Mouse (Mus musculus): ENCODE data around the gene Ttc33. TPM values are rescaled to one million over a fixed set of nuclear protein-coding genes. Genes with fewer than 3 reads are reported as not detected.
"Not testable (repeated sequence)": the region's sequence is repeated elsewhere in the genome, so short reads cannot be mapped to it uniquely, and the experiment has no call there.

Gene Ttc33
- polyA plus RNA-seq, 1 experiment from 2014 or later = 40.2 TPM

DNA sequence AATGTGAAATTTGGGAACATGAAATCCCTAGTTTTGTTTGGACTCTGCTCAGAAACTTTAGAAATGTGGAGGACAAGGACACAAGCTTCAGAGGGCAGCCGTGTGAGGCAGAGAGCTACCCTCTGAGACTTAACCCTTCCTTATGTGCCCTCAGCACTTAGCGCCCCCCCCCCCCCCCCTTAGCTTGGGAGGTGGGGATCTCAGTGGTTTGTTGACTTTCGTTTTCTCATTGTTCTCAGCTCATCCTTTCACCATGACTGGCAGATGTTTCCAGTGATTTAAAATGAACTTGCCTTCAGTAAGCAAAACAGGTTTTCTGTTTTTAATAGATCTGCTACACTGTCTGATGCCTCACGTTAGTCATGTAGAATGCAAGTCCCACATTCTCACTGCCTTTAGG, 1.8 kb downstream of the Ttc33 start:
- WGBS = 41% methylated on average over 4 of the region's 4 CpGs
- no peaks in the 10 kb centered on the region for H3K27me3 ChIP-seq
- no peak overlapping the region for H3K4me3 ChIP-seq (replicated peaks)
- peaks cover 19% of the 10 kb centered on the region; the same call in 1 of the 2 replicates for H3K36me3 ChIP-seq
- no peaks in the 10 kb centered on the region for H3K9me3 ChIP-seq (replicated peaks)
- no peak for ATAC-seq (ENCODE audit: insufficient number of reproducible peaks, low FRiP score, low TSS enrichment, low read depth)
- peaks cover 18% of the 10 kb centered on the region for H3K4me1 ChIP-seq
- no peak overlapping the region for H3K27ac ChIP-seq (replicated peaks)
- no peak overlapping the region for H3K9ac ChIP-seq
- no peak overlapping the region for H3K4me2 ChIP-seq (replicated peaks)

- no peak overlapping the region for H3K9ac ChIP-seq
- peaks cover 18% of the 10 kb centered on the region for H3K4me1 ChIP-seq
- ATAC-seq (ENCODE audit: insufficient number of reproducible peaks, low FRiP score, low TSS enrichment, low read depth) = no peak
- peaks cover 19% of the 10 kb centered on the region; the same call in 1 of the 2 replicates for H3K36me3 ChIP-seq
- H3K4me2 ChIP-seq (replicated peaks) = no peak overlapping the region
- no peaks in the 10 kb centered on the region for H3K27me3 ChIP-seq
- no peaks in the 10 kb centered on the region for H3K9me3 ChIP-seq (replicated peaks)
- no peak overlapping the region for H3K4me3 ChIP-seq (replicated peaks)
- no peak overlapping the region for H3K27ac ChIP-seq (replicated peaks)
- 93% methylated on average over 1 of the region's 1 CpGs for WGBS
Observed at GRCm38 (mm10) chr15:5188029-5188428, 2.7 kb downstream of the Ttc33 start.

DNA sequence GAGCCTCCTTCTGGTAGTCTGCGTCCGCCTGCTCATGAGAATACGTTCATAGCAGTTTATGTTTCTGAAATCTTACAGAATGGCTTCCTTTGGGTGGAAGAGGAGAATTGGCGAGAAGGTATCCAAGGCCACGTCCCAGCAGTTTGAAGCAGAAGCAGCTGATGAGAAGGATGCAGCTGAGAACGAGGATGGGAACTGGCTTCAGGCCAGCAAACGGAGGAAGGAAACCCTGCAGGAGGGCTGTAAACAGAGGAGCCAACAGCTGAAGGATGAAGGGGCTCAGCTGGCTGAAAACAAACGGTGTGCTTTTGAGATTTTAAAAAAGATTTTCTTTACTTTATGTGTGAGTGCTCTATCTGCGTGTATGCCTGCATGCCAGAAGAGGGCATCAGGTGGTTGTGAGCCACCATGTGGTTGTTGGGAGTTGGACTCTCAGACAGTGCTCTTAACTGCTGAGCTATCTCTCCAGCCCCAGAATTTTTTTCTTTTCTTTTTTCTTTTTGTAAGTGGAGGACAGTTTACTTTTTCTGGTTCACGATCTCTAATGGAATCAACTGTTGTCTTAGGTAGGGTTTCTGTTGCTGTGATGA, 4.3 kb downstream of the Ttc33 start:
- H3K9me3 ChIP-seq (replicated peaks) = no peaks in the 10 kb centered on the region
- no peak overlapping the region for H3K27ac ChIP-seq (replicated peaks)
- no peaks in the 10 kb centered on the region for H3K27me3 ChIP-seq
- H3K4me1 ChIP-seq = peaks cover 14% of the 10 kb centered on the region
- no peak overlapping the region for H3K4me3 ChIP-seq (replicated peaks)
- no peak overlapping the region for H3K4me2 ChIP-seq (replicated peaks)
- ATAC-seq (ENCODE audit: insufficient number of reproducible peaks, low FRiP score, low TSS enrichment, low read depth) = no peak
- peaks cover 19% of the 10 kb centered on the region; the same call in 1 of the 2 replicates for H3K36me3 ChIP-seq
- 67% methylated on average over 10 of the region's 10 CpGs for WGBS
- no peak overlapping the region for H3K9ac ChIP-seq

GRCm38 (mm10) chr15:5193833-5194232, 8.5 kb downstream of the Ttc33 start:
- no peak overlapping the region for H3K27ac ChIP-seq (replicated peaks)
- no peaks in the 10 kb centered on the region for H3K9me3 ChIP-seq (replicated peaks)
- no peak for ATAC-seq (ENCODE audit: insufficient number of reproducible peaks, low FRiP score, low TSS enrichment, low read depth)
- WGBS = 71% methylated on average over 3 of the region's 3 CpGs
- H3K36me3 ChIP-seq = peaks cover 19% of the 10 kb centered on the region; the same call in 1 of the 2 replicates
- no peak overlapping the region for H3K9ac ChIP-seq
- no peaks in the 10 kb centered on the region for H3K27me3 ChIP-seq
- H3K4me2 ChIP-seq (replicated peaks) = no peak overlapping the region
- no peaks in the 10 kb centered on the region for H3K4me1 ChIP-seq
- H3K4me3 ChIP-seq (replicated peaks) = no peak overlapping the region

- Histone ChIP-seq H3K4me2 (replicated peaks) (no peak overlapping the region), H3K27me3 (no peaks in the 10 kb centered on the region), H3K9me3 (replicated peaks) (no peaks in the 10 kb centered on the region), H3K36me3 (peaks cover 19% of the 10 kb centered on the region; the same call in 1 of the 2 replicates), H3K4me3 (replicated peaks) (no peak overlapping the region), H3K9ac (no peak overlapping the region), H3K4me1 (no peaks in the 10 kb centered on the region), H3K27ac (replicated peaks) (no peak overlapping the region)
- WGBS = 86% methylated on average over 6 of the region's 6 CpGs
- no peak for ATAC-seq (ENCODE audit: insufficient number of reproducible peaks, low FRiP score, low TSS enrichment, low read depth)
Observed at GRCm38 (mm10) chr15:5194446-5194845, 9.1 kb downstream of the Ttc33 start.

DNA sequence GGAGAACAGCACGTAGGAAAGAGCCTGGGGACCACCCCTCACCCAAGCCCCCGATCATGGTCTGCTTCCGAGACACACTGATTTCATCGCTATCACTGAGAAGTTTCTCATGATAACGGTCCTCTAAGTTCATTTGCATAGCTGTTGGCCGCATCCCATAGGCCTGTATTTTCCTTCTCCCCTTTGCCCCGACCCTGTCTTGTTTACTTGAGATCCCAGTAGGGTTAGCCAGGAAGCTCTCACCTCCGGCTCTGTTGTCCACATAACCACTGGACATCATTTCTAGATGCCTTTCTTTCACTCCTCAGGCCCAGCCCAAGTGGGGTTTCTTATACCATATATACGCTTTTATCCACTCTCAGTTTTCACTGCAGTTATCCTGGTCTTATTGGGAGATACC, 9.6 kb downstream of the Ttc33 start:
- Histone ChIP-seq H3K9me3 (replicated peaks) (no peaks in the 10 kb centered on the region), H3K4me3 (replicated peaks) (no peak overlapping the region), H3K4me2 (replicated peaks) (no peak overlapping the region), H3K27ac (replicated peaks) (no peak overlapping the region), H3K36me3 (peaks cover 17% of the 10 kb centered on the region), H3K27me3 (no peaks in the 10 kb centered on the region), H3K4me1 (no peaks in the 10 kb centered on the region), H3K9ac (no peak overlapping the region)
- WGBS = 81% methylated on average over 9 of the region's 9 CpGs
- no peak for ATAC-seq (ENCODE audit: insufficient number of reproducible peaks, low FRiP score, low TSS enrichment, low read depth)

- WGBS = 59% methylated on average over 4 of the region's 4 CpGs
- H3K9ac ChIP-seq = no peak overlapping the region
- H3K4me3 ChIP-seq (replicated peaks) = no peak overlapping the region
- peaks cover 16% of the 10 kb centered on the region for H3K36me3 ChIP-seq
- no peaks in the 10 kb centered on the region for H3K27me3 ChIP-seq
- ATAC-seq (ENCODE audit: insufficient number of reproducible peaks, low FRiP score, low TSS enrichment, low read depth) = no peak
- H3K27ac ChIP-seq (replicated peaks) = no peak overlapping the region
- no peaks in the 10 kb centered on the region for H3K4me1 ChIP-seq
- no peak overlapping the region for H3K4me2 ChIP-seq (replicated peaks)
- H3K9me3 ChIP-seq (replicated peaks) = no peaks in the 10 kb centered on the region
Observed at GRCm38 (mm10) chr15:5195987-5196514, 10.7 kb downstream of the Ttc33 start.

DNA sequence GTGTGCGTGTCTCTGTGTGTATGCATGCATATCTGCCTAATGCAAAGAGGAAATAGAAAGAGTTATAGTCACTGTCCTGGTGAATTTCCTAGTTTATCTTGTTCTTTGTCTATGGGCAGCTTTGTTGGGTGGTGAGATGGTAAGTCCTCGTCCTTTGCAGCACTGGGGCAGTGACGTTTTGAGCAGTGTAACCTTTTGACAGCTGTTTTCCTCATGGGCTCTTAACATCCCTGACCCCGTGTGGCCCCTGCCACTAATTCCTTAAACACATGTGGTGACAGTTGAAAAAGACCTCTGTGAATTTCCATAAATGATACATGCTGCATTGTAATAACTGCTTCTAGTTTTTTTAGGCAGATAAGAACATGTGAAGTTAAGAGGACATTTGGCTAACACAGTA, 11.4 kb downstream of the Ttc33 start:
- Histone ChIP-seq H3K27me3 (no peaks in the 10 kb centered on the region), H3K9me3 (replicated peaks) (no peaks in the 10 kb centered on the region), H3K4me3 (replicated peaks) (no peak overlapping the region), H3K4me1 (no peaks in the 10 kb centered on the region), H3K36me3 (peaks cover 11% of the 10 kb centered on the region), H3K9ac (no peak overlapping the region), H3K4me2 (replicated peaks) (no peak overlapping the region), H3K27ac (replicated peaks) (no peak overlapping the region)
- ATAC-seq (ENCODE audit: insufficient number of reproducible peaks, low FRiP score, low TSS enrichment, low read depth) = no peak
- 57% methylated on average over 4 of the region's 4 CpGs for WGBS

DNA sequence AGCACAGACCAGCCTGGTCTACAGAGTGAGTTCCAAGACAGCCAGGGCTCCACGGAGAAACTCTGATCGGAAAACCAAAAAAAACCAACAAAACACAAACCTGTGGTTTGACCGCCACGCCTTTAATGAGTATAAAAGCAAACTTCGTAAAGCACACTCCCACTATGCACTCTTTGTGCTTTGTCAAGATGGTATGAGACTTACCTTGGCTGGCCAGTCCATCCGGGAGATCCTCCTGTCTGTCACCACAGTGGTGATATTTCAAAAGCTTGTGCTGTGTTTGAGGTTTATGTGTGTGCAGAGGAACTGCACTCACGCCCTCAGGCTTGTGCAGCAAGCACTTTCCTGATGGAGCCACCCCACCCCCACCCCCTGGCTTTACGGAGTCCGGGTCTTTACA, 19.9 kb downstream of the Ttc33 start:
- no peaks in the 10 kb centered on the region for H3K27me3 ChIP-seq
- WGBS = 73% methylated on average over 9 of the region's 9 CpGs
- ATAC-seq (ENCODE audit: insufficient number of reproducible peaks, low FRiP score, low TSS enrichment, low read depth) = no peak

GRCm38 (mm10) chr15:5209116-5209515, 23.8 kb downstream of the Ttc33 start:
- no peak for ATAC-seq (ENCODE audit: insufficient number of reproducible peaks, low FRiP score, low TSS enrichment, low read depth)
- no peak overlapping the region for H3K9ac ChIP-seq
- H3K9me3 ChIP-seq (replicated peaks) = no peaks in the 10 kb centered on the region
- WGBS = 94% methylated on average over 3 of the region's 3 CpGs
- no peak overlapping the region for H3K4me3 ChIP-seq (replicated peaks)
- no peaks in the 10 kb centered on the region for H3K4me1 ChIP-seq
- no peaks in the 10 kb centered on the region for H3K27me3 ChIP-seq
- no peak overlapping the region for H3K27ac ChIP-seq (replicated peaks)
- 0 out of 2 replicates have a peak, but pooled peaks cover 6% of the 10 kb centered on the region for H3K36me3 ChIP-seq
- no peak overlapping the region for H3K4me2 ChIP-seq (replicated peaks)

More for the DNA sequence above, 19.9 kb downstream of the Ttc33 start:
- Histone ChIP-seq H3K27ac (replicated peaks) (no peak overlapping the region), H3K36me3 (0 out of 2 replicates have a peak, but pooled peaks cover 8% of the 10 kb centered on the region), H3K9me3 (replicated peaks) (no peaks in the 10 kb centered on the region), H3K4me2 (replicated peaks) (no peak overlapping the region), H3K4me1 (no peaks in the 10 kb centered on the region), H3K4me3 (replicated peaks) (no peak overlapping the region), H3K9ac (no peak overlapping the region)

DNA sequence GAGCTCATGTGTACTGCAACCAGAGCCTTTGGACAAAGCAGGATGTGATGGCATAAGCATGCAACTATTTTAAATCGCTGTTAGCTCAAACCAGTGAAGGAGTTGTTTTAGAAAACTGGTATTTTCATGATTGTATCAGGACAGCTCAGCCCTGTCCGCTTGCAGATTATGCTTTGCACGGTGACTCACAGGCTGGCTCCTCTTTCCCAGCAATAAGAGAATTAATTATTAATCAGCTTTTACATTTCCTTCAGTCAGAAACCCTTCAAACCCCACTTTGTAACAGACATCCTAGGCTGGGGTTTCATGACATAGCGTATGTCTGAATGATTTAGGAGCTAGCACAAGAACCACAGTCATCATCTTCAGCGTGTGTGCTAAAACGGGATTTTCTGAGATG, 35.2 kb downstream of the Ttc33 start:
- H3K36me3 ChIP-seq = no peaks in the 10 kb centered on the region
- WGBS = 88% methylated on average over 6 of the region's 6 CpGs
- H3K4me3 ChIP-seq (replicated peaks) = no peak overlapping the region
- no peaks in the 10 kb centered on the region for H3K27me3 ChIP-seq
- no peak overlapping the region for H3K27ac ChIP-seq (replicated peaks)
- no peak overlapping the region for H3K9ac ChIP-seq
- no peaks in the 10 kb centered on the region for H3K9me3 ChIP-seq (replicated peaks)
- no peaks in the 10 kb centered on the region for H3K4me1 ChIP-seq
- ATAC-seq (ENCODE audit: insufficient number of reproducible peaks, low FRiP score, low TSS enrichment, low read depth) = no peak
- no peak overlapping the region for H3K4me2 ChIP-seq (replicated peaks)

GRCm38 (mm10) chr15:5230746-5231145, 45.4 kb downstream of the Ttc33 start:
- not testable (repeated sequence) for H3K27me3 ChIP-seq; H3K4me1 ChIP-seq; H3K9ac ChIP-seq; H3K4me3 ChIP-seq (replicated peaks); ATAC-seq (ENCODE audit: insufficient number of reproducible peaks, low FRiP score, low TSS enrichment, low read depth); H3K36me3 ChIP-seq; H3K4me2 ChIP-seq (replicated peaks); H3K9me3 ChIP-seq (replicated peaks); H3K27ac ChIP-seq (replicated peaks)
- WGBS = 82% methylated on average over 10 of the region's 10 CpGs

Measured in embryonic facial prominence, embryonic 15.5 days (tissue).